Mouse (Mus musculus): Measurements from ENCODE around the gene Rpl3.
"Not testable (repeated sequence)": the region's sequence is repeated elsewhere in the genome, so short reads cannot be mapped to it uniquely, and the experiment has no call there.

Rpl3 gene

GRCm38 (mm10) chr15:80091121-80091955 is at the start of gene Rpl3, which contains the start of gene Syngr1:
Gene Rpl3 (minus strand): TSS chr15:80091868.
Gene Syngr1 (plus strand): TSS chr15:80091334.
- DNase-seq (ENCODE audit: low spot score): peak; percentile 53

GRCm38 (mm10) chr15:80140878-80141277 is 49.2 kb upstream of the Rpl3 start:
- no peak for DNase-seq (ENCODE audit: low spot score)

GRCm38 (mm10) chr15:80140302-80140701 is 48.6 kb upstream of the Rpl3 start:
- no peak for DNase-seq (ENCODE audit: low spot score)

DNA sequence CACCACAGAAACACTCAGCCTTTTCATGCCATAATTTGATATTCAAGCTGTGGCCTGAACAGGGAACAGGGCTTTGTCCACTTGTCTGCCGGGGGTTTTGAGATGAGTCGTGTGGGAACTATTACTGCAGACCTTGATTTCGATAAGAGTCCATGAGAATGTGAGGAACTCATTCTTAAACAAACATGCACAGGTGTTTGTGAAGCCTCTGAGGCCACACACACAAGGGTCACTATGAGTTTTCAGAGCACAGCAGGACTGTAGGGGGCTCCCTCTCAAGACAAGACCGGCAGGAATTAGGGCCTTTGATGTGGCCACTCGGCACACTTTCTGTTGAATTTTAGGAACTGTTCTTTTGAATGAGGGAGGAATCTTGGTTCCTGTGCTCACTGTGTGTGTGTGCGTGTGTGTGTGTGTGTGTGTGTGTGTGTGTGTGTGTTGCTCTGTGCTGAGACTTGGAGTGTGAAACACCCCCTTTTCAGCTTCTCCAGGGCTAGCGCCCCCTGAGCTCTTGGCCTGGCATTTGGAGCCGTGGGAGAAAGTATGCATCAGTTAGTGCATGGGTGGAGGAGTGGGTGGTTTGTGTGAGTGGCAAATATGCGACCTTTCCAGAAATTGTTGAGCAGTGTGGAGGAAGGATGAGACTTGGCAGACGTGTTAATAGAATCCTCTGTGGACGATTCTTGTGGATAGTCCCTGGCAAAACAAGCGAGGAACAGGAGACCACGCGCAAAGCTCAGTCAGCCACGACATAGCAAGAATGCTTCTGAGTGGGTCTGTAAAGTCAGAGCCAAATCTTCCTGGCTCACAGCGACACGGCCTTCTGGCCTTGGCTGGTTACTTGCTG is 46.5 kb upstream of the Rpl3 start:
- DNase-seq (ENCODE audit: low spot score): no peak

DNA sequence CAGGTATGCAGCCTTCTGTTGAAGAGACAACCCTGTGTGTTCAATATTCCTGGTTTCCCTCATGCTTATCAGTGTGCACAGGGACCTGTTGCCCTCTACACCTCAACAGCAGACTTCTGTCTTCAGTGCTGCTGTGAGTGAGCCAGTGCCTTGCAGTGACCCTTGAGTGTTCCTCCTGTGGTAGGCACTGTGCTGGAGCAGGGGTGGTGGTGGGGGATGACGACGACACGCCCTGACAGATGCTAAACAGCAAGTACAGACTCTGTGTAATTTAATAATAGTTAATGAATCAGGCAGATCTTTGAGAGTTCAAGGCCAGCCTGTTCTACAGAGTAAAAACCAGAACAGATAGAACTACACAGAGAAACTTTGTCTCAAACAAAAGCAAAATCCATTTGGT is 45.0 kb upstream of the Rpl3 start:
- no peak for DNase-seq (ENCODE audit: low spot score)

GRCm38 (mm10) chr15:80135499-80135898 is 43.8 kb upstream of the Rpl3 start:
- DNase-seq (ENCODE audit: low spot score): no peak

DNA sequence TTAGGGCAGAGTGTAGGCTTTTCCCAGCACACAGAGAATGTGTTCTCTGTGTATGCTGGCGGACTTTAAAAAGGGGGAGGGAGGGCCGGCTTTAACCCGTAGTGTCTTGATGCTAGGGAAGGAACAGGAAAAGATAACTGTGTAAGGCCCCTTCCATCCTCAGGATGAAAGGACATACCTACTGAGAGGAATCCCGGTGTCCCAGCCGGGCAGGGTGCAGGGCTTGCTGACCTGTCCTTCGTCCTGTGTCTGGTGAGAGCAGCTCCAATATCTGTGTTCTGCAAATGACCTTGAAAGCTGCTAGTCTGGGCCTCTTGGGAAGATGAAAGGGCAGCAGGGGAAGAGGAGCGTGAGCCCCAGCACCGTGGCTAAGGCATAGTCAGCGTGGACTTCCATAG is 42.8 kb upstream of the Rpl3 start:
- peak; percentile 62 for DNase-seq (ENCODE audit: low spot score)

DNA sequence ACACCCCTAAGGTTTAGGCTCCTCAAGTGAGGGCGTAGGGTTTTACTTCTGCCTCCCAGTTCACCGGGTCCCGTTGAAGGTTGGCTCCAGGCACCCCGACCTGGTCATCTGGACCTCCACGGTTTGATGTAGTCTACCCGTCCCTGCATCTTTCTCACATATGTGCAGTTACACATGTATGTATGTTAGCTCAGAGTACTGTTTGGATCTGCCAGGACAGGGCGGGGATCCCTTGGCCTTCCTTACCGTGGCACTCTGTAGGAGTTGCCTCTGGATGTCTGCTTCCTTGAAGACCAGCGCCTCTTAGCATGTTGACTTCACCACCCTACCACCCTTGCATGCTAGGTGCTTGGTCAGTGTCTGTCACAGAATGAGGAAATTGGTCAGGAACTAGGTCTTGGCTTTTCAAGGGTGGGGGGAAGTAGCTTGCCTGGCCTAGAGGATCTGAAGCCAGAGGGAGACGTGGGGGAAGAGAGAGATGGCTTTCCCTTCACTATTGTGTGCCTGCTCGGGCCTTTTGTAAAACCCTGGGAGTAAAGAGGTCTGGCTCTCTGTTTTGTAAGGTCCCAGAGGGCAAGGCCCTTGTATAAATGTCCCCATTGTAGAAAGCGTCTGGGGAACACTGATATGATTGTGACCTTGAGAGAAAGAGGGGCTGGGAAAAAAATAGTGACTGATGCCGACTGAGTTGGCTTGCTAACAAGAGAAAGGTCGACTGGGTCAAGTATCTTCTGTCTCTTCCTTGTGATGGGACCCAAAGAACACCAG is 42.2 kb upstream of the Rpl3 start:
- no peak for DNase-seq (ENCODE audit: low spot score)

- peak; percentile 85 for DNase-seq (ENCODE audit: low spot score)
These were observed 41.4 kb upstream of the Rpl3 start, which contains the start of gene Tab1 for GRCm38 (mm10) chr15:80132993-80133586. Gene Tab1 (plus strand): TSS chr15:80133127.

DNA sequence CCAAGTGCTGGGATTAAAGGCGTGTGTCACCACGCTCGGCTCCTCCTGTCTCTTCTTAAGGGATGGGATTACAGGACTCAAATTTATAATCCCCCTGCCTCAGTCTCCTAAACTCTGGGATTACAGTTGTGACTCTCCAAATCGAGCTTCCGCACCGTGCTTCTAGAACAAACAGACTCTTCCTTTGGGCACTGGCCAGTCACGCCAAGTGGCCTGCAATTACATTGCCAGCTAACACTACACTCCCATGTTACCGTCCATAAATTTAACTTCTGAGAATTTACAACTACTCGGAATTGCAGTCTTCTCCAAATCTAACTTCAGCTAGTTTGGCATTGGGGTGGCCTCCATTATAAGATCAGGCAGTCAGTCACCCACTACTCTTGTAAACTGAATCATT is 40.8 kb upstream of the Rpl3 start:
- no peak for DNase-seq (ENCODE audit: low spot score)

- no peak for DNase-seq (ENCODE audit: low spot score)
These were observed 39.8 kb upstream of the Rpl3 start for GRCm38 (mm10) chr15:80131421-80131820.

GRCm38 (mm10) chr15:80130689-80131088 is 39.0 kb upstream of the Rpl3 start:
- no peak for DNase-seq (ENCODE audit: low spot score)

- no peak for DNase-seq (ENCODE audit: low spot score)
These were observed 38.3 kb upstream of the Rpl3 start for GRCm38 (mm10) chr15:80129982-80130381.

GRCm38 (mm10) chr15:80127191-80127590 is 35.5 kb upstream of the Rpl3 start:
- DNase-seq (ENCODE audit: low spot score): no peak

DNA sequence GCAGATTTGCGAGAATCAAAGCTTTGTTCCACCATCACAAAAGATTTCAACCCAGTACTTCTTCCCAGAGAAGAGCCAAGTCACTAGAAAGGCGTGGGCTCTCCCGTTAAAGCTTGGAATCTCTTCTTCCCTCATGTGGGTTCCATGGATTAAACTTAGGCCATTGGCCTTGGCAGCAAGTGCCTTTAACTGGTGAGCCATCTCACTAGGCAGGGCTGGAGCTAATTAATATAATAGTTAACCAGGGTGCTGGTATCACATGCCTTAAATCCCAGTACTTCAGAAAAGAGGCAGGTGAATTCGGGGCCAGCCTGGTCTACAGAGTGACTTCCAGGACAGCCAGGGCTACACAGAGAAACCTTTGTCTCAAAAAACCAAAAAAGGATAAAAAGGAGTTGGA is 33.0 kb upstream of the Rpl3 start:
- no peak for DNase-seq (ENCODE audit: low spot score)

- not testable (repeated sequence) for DNase-seq (ENCODE audit: low spot score)
These were observed 30.8 kb upstream of the Rpl3 start for GRCm38 (mm10) chr15:80122431-80122830.

DNA sequence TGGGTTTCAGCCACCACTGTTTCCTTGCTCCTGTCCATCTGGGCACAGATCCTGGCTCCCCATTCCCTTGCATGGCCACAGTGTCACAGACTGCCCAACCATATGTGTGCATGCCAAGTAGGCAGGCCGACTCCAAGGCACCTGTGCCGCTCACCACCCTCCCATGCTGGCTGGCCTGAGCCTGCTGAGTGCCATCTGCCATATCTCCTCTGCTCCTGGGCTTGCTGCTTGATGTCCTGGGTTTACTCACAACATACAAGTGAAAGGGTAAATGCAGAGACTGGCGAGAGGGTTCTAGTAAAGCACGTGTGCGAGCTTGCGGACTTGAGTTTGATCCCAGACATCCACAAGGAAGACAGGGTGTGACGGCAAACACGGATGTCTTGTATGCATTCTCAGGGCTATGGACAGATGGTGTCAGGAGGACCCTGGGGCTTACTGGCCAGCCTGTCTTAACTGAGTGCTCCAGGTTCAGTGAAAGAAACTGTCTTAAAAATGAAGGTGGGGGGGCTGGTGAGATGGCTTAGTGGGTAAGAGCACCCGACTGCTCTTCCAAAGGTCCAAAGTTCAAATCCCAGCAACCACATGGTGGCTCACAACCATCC is 30.2 kb upstream of the Rpl3 start:
- no peak for DNase-seq (ENCODE audit: low spot score)

DNA sequence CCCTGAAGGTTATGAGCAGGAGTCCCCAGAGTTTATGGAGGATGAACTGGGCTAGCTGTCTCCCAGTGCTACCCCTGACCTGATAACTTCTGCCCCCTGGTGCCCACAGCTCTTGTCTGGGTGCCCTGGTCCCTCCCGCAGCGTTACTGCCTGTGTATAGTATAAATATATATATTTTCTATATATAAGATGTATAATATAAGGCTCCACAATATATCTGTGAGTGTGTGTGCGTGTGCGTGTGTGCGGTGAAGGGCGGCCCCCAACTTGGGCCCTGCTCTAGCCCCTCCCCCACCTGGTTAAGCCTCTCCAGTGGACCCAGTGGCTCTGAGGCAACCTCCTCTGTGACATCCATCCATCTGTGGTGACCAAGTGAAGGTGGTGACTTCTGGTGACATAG is 27.4 kb upstream of the Rpl3 start:
- no peak for DNase-seq (ENCODE audit: low spot score)

- no peak for DNase-seq (ENCODE audit: low spot score)
These were observed 25.5 kb upstream of the Rpl3 start for GRCm38 (mm10) chr15:80117154-80117553.

- DNase-seq (ENCODE audit: low spot score): no peak
These were observed 24.5 kb upstream of the Rpl3 start for GRCm38 (mm10) chr15:80115866-80116794.
